Mouse (Mus musculus) limb, embryonic 12.5 days (tissue): ENCODE measurements around the gene Lin37. TPM values are rescaled to one million over a fixed set of nuclear protein-coding genes. Genes with fewer than 3 reads are reported as not detected.
A peak's percentile ranks its signal among the peaks of the same experiment; 100 is the strongest.

ENCODE experiments used
- ATAC-seq: fragments of 200-750 bp; cut with Nextera tagmentation; 2 replicates; pipeline ENCODE4 v1.8.0; 2017; ENCODE audit warnings: low read depth, moderate TSS enrichment; ENCODE audit not compliant: insufficient number of reproducible peaks, insufficient read depth, low FRiP score, low TSS enrichment
- H3K27ac ChIP-seq: fragments of 300-500 bp; sonication (generic); 2 replicates; pipeline ENCODE4 v1.5.1; 2016; ENCODE audit warnings: mild to moderate bottlenecking, moderate library complexity
- H3K27me3 ChIP-seq: fragments of 300-500 bp; sonication (generic); 2 replicates; pipeline ENCODE4 v1.6.1; 2016; ENCODE audit warnings: mild to moderate bottlenecking, moderate library complexity
- H3K36me3 ChIP-seq: fragments of 300-500 bp; sonication (generic); 2 replicates; pipeline ENCODE4 v1.6.1; 2016; ENCODE audit warnings: mild to moderate bottlenecking, moderate library complexity
- H3K4me1 ChIP-seq: fragments of 300-500 bp; sonication (generic); replicated peaks from 2 replicates; pipeline ENCODE4 v1.6.1; 2016
- H3K4me2 ChIP-seq: fragments of 300-500 bp; sonication (generic); 2 replicates; pipeline ENCODE4 v1.6.1; 2016; ENCODE audit warnings: mild to moderate bottlenecking, moderate library complexity
- H3K4me3 ChIP-seq: fragments of 300-500 bp; sonication (generic); replicated peaks from 2 replicates; pipeline ENCODE4 v1.5.1; 2016; ENCODE audit warnings: mild to moderate bottlenecking
- H3K9ac ChIP-seq: fragments of 300-500 bp; sonication (generic); replicated peaks from 2 replicates; pipeline ENCODE4 v1.6.1; 2016; ENCODE audit warnings: mild to moderate bottlenecking, moderate library complexity
- H3K9me3 ChIP-seq: fragments of 300-500 bp; sonication (generic); 2 replicates; pipeline ENCODE4 v1.6.1; 2016; ENCODE audit warnings: mild to moderate bottlenecking, moderate library complexity
- WGBS: fragments of 180-500 bp; shearing (Covaris S2); methylation state at CpG from one replicate; pipeline ENCODE4 v1.1.7; 2016; 5-methylcytosine and 5-hydroxymethylcytosine counted together
- polyA plus RNA-seq: library from polyadenylated mRNA; unstranded; fragments of >200 nt; fragmentation: Nextera tagmentation; extraction: Ambion mirVana; gene quantifications from 2 replicates; pipeline ENCODE4 v1.2.1, GENCODE M21; 2016

Gene Lin37
- polyA plus RNA-seq, 1 experiment from 2014 or later, result 51.5 TPM

GRCm38 (mm10) chr7:30594510-30595024 lies 34.9 kb upstream of the Lin37 start:
- H3K4me1 ChIP-seq, result peaks cover 5% of the 10 kb centered on the region
- H3K9ac ChIP-seq, result no peak overlapping the region
- H3K4me3 ChIP-seq, result no peak overlapping the region
- 68% methylated on average over 4 of the region's 4 CpGs for WGBS
- H3K36me3 ChIP-seq, result no peaks in the 10 kb centered on the region
- H3K9me3 ChIP-seq, result no peaks in the 10 kb centered on the region
- H3K27ac ChIP-seq, result no peak overlapping the region
- H3K27me3 ChIP-seq, result peaks cover 5% of the 10 kb centered on the region
- H3K4me2 ChIP-seq, result no peak overlapping the region
- no peak for ATAC-seq

GRCm38 (mm10) chr7:30593579-30594509 lies 34.2 kb upstream of the Lin37 start:
- no peak overlapping the region for H3K4me2 ChIP-seq
- no peak overlapping the region for H3K9ac ChIP-seq
- 77% methylated on average over 10 of the region's 10 CpGs for WGBS
- H3K9me3 ChIP-seq, result no peaks in the 10 kb centered on the region
- no peak for ATAC-seq
- no peak overlapping the region for H3K27ac ChIP-seq
- H3K4me3 ChIP-seq, result no peak overlapping the region
- H3K27me3 ChIP-seq, result peaks cover 5% of the 10 kb centered on the region
- H3K4me1 ChIP-seq, result peaks cover 5% of the 10 kb centered on the region
- no peaks in the 10 kb centered on the region for H3K36me3 ChIP-seq

GRCm38 (mm10) chr7:30592772-30593423 lies 33.3 kb upstream of the Lin37 start:
- Histone ChIP-seq H3K9ac (no peak overlapping the region), H3K4me2 (no peak overlapping the region), H3K27ac (no peak overlapping the region), H3K4me3 (no peak overlapping the region), H3K9me3 (no peaks in the 10 kb centered on the region), H3K27me3 (peaks cover 5% of the 10 kb centered on the region), H3K4me1 (peaks cover 5% of the 10 kb centered on the region), H3K36me3 (no peaks in the 10 kb centered on the region)
- 37% methylated on average over 5 of the region's 5 CpGs for WGBS
- ATAC-seq, result no peak

GRCm38 (mm10) chr7:30591605-30591951 lies 31.9 kb upstream of the Lin37 start:
- H3K4me2 ChIP-seq, result no peak overlapping the region
- H3K36me3 ChIP-seq, result peaks cover 3% of the 10 kb centered on the region
- H3K4me1 ChIP-seq, result peaks cover 17% of the 10 kb centered on the region
- no peak for ATAC-seq
- WGBS, result 59% methylated on average over 4 of the region's 4 CpGs
- no peaks in the 10 kb centered on the region for H3K9me3 ChIP-seq
- peaks cover 5% of the 10 kb centered on the region for H3K27me3 ChIP-seq
- H3K9ac ChIP-seq, result no peak overlapping the region
- no peak overlapping the region for H3K27ac ChIP-seq
- H3K4me3 ChIP-seq, result no peak overlapping the region

GRCm38 (mm10) chr7:30590927-30591604 lies 31.4 kb upstream of the Lin37 start:
- Histone ChIP-seq H3K4me3 (no peak overlapping the region), H3K4me1 (peaks cover 20% of the 10 kb centered on the region), H3K27ac (no peak overlapping the region), H3K9ac (no peak overlapping the region; the same call in 1 of the 2 replicates), H3K36me3 (peaks cover 8% of the 10 kb centered on the region), H3K4me2 (no peak overlapping the region), H3K27me3 (peaks cover 5% of the 10 kb centered on the region), H3K9me3 (no peaks in the 10 kb centered on the region)
- 86% methylated on average over 9 of the region's 9 CpGs for WGBS
- ATAC-seq, result no peak

- Histone ChIP-seq H3K27me3 (no peaks in the 10 kb centered on the region), H3K4me1 (peaks cover 20% of the 10 kb centered on the region), H3K9ac (peak overlapping the region; percentile 51), H3K36me3 (peaks cover 22% of the 10 kb centered on the region), H3K27ac (peak overlapping the region; percentile 92), H3K9me3 (no peaks in the 10 kb centered on the region), H3K4me3 (peak overlapping the region; percentile 99), H3K4me2 (peak overlapping the region; percentile 94)
- peak; percentile 64 for ATAC-seq
- 28% methylated on average over 40 of the region's 40 CpGs for WGBS
Measured at GRCm38 (mm10) chr7:30589435-30590301, 30.0 kb upstream of the Lin37 start.

- H3K4me1 ChIP-seq, result peaks cover 20% of the 10 kb centered on the region
- peak within 1 kb of the TSS; percentile 94 for H3K4me2 ChIP-seq
- peak within 1 kb of the TSS; percentile 98 for H3K9ac ChIP-seq
- peak within 1 kb of the TSS; percentile 99 for H3K4me3 ChIP-seq
- H3K27me3 ChIP-seq, result no peaks in the 10 kb centered on the region
- H3K9me3 ChIP-seq, result no peaks in the 10 kb centered on the region
- H3K27ac ChIP-seq, result peak within 1 kb of the TSS; percentile 92
- peaks cover 30% of the 10 kb centered on the region for H3K36me3 ChIP-seq
- ATAC-seq, result peak; percentile 96
- under 1% methylated on average over 56 of the region's 68 CpGs for WGBS
Measured at GRCm38 (mm10) chr7:30588676-30589434, 29.2 kb upstream of the Lin37 start, which contains the start of gene Kmt2b. Kmt2b (minus strand) TSS chr7:30588726.

GRCm38 (mm10) chr7:30587842-30588667 lies 28.4 kb upstream of the Lin37 start:
- peaks cover 38% of the 10 kb centered on the region for H3K36me3 ChIP-seq
- no peaks in the 10 kb centered on the region for H3K9me3 ChIP-seq
- H3K9ac ChIP-seq, result peak overlapping the region; percentile 98
- under 1% methylated on average over 56 of the region's 67 CpGs for WGBS
- H3K4me1 ChIP-seq, result peaks cover 20% of the 10 kb centered on the region
- ATAC-seq, result peak; percentile 20
- peak overlapping the region; percentile 99 for H3K4me3 ChIP-seq
- H3K27ac ChIP-seq, result peak overlapping the region; percentile 92
- peak overlapping the region; percentile 94 for H3K4me2 ChIP-seq
- H3K27me3 ChIP-seq, result no peaks in the 10 kb centered on the region

- Histone ChIP-seq H3K4me3 (no peak overlapping the region), H3K9me3 (no peaks in the 10 kb centered on the region), H3K4me1 (peaks cover 20% of the 10 kb centered on the region), H3K36me3 (peaks cover 53% of the 10 kb centered on the region), H3K27me3 (no peaks in the 10 kb centered on the region), H3K27ac (no peak overlapping the region), H3K9ac (peak overlapping the region; percentile 98; the same call in 1 of the 2 replicates), H3K4me2 (peak overlapping the region; percentile 94)
- 90% methylated on average over 28 of the region's 28 CpGs for WGBS
- no peak for ATAC-seq
Measured at GRCm38 (mm10) chr7:30586455-30587020, 26.9 kb upstream of the Lin37 start.
